Mouse (Mus musculus) stomach, postnatal 0 days (tissue): ENCODE data around the gene Mecom.

Experiments
- CTCF ChIP-seq: IDR thresholded peaks from 2 replicates; pipeline ENCODE4 v1.5.1; 2016; ENCODE audit warnings: antibody characterized with exemption, low read depth, mild to moderate bottlenecking, moderate library complexity
- EP300 ChIP-seq: optimal IDR thresholded peaks from 2 replicates; pipeline ENCODE3; 2016; ENCODE audit warnings: antibody characterized with exemption

DNA sequence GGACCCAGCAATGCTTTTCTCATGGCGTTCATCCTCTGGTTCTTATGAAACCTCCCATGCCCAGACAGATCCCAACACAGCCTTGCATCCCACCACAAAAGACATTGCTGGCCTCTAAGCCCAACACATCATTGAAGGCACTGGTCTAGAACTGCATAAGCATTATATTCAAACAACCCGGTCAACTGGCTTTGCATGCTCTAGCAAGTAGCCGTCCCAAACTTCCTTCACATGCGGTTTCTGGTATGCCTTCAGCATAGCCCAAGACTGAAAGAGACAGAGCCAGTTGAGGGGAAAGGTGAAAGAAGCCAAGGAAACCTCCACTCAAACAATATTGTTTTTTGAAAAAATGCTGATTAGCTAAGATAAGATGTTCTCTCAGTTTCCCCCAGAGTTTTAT is 397.7 kb downstream of the Mecom start:
- TF ChIP-seq CTCF (no peak), EP300 (no peak)
